Mouse (Mus musculus): ENCODE results near the gene Gm44502.
"Not testable (repeated sequence)": the region's sequence is repeated elsewhere in the genome, so short reads cannot be mapped to it uniquely, and the experiment has no call there.

Gm44502 gene

DNA sequence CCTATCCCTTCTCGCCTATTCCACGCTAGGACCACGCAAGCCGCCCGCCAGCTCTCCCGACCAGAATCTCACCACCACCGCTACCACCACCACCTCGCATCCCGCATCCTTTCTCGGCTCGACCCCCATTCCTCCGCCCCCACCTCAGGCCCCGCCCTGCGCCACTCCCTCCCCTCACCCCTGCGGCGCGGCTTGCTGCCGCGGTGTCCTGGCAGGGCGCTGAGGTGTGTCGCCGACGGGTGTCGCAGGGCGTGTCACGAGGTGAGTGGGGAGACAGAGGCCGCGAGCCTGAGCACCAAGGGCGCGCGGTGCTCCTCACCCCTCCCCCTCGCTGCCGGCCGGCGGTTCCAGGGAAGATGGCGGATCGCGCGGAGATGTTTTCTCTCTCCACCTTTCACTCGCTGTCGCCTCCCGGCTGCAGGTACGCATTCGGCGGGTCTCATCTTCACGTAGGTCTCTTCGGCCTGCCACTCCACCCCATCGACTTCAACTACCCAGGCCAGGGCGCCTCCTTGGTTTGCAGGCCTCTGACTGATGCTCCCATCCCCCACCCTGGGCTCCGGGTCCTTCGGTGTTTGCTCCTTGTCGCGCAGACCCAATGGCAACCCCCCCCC is 24.5 kb upstream of the Gm44502 start, which contains the start of gene Mapk8ip2:
TSS of gene Mapk8ip2 (plus strand) at position 49 of the 614 bp plus-strand sequence.
- CTCF ChIA-PET: no interaction called here

- CTCF ChIA-PET: no interaction called here
Measured at GRCm38 (mm10) chr15:89452906-89453864, 23.7 kb upstream of the Gm44502 start.

DNA sequence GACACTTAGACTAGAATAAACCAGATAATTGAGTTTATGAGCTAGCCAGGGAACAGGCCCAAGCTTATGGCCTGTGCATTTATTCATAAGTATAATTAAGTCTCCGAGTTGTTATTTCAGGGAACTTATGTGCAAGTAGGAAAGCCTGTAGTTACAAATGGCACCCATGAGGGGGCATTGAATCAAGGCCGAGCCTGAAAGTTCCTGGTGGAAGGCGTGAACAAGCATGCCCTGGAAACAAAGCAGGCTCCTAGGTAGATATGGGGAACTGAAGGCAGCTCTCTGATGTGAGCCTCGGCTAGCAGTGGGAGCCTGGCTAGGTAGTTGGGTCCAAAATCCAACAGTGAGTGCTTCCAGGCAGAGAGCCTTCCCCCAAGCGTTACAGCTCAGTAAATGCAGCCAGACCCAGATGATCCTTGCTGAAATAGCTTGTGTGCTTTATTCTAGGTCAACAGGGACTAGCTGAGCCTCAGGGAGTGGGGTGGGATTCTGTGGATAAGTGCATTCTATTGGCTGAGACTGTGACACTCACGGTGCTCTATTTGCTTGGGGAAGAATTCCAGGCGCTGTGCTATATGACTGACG is 13.1 kb upstream of the Gm44502 start:
- CTCF ChIA-PET: no interaction called here

GRCm38 (mm10) chr15:89435878-89436277 is 6.4 kb upstream of the Gm44502 start:
- CTCF ChIA-PET: no interaction called here

DNA sequence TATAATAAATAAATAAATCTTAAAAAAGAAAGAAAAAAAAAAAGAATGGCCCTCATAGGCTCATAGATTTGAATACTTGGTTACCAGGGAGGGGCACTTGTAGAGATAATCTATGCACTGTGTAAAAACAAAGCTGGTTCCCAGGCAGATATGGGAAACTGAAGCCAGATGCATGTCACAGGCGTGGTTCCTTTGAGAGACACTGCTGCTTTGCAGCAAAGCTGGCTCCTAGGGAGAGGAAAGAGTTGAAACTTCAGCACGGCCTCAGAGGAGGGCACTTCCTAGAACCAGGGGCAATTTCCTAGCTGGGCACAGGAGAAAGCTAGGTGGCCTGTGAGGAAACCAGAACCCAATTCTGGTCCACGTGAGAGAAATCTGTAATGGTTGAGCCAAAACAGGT is 4.6 kb upstream of the Gm44502 start:
- CTCF ChIA-PET: no interaction called here

GRCm38 (mm10) chr15:89432946-89433345 is 3.5 kb upstream of the Gm44502 start:
- CTCF ChIA-PET: no interaction called here

DNA sequence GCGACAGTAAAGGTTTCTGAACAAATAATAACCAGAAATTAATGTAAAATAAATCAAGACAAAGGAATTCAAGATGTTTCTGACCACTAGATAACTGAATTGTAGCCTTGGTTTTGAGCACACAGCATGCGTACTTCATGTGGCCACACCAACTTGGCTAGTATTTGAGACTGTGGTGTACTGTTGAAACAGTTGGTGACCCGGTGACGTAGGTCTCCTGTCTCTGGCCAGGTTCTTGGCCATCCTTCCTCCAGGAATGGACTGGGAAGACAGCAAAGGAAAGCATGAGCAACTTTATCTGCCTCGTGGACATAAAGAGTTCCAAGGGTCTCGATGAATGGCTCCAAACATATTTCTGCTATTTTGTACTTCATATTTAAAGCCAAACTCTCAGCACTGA is 2.3 kb upstream of the Gm44502 start:
- CTCF ChIA-PET: no interaction called here

DNA sequence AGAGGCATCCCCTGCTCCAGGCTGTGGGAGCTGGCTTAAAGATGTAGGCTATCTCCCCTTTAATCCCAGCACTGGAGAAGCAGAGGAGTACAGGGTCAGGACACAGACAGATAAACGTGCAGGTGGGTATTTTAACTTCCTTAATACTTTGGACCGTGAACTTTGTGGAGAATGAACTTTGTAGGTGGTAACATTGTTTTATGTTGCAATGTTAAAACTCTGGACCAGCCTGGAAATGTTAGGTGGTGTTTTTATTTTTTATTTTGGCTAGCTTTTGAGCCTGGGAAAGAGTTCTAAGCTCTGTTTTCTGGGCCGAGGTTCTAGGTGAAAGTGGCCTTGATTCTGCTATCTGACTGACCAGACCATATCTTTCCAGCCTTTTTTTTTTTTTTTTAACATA is 1.8 kb upstream of the Gm44502 start:
- CTCF ChIA-PET: no interaction called here

- CTCF ChIA-PET: not testable (repeated sequence)
Measured at GRCm38 (mm10) chr15:89430771-89431170, 1.3 kb upstream of the Gm44502 start.

GRCm38 (mm10) chr15:89430341-89430740 is 845 bp upstream of the Gm44502 start:
- CTCF ChIA-PET: no interaction called here

DNA sequence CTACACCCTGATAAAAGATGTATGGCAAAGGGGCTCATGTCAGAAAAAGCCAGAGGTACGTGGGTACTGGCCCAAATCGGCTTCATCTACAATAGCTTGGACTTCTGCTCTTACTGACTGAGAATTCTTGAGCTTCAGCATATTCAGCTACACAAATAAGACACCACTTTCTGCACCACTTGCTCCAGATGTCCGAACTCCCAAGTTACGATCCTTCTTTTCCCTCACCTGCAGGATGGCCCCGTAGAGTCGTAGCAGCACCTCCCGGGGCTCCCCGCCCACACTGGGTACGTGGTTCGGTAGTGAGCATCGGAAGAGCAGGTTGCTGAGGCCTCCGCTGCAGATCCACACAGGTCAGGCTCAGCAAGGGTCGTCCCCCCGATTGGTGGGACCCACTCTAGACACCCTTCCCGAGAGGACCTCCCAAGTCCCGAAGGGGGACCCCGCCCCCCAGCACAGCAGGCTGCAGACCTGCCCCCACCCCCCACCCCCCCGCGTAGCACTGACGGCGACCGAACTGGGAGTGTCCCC is 610 bp downstream of the Gm44502 start:
- CTCF ChIA-PET: no interaction called here

- CTCF ChIA-PET: no interaction called here
Measured at GRCm38 (mm10) chr15:89428136-89428790, 1.2 kb downstream of the Gm44502 start.

DNA sequence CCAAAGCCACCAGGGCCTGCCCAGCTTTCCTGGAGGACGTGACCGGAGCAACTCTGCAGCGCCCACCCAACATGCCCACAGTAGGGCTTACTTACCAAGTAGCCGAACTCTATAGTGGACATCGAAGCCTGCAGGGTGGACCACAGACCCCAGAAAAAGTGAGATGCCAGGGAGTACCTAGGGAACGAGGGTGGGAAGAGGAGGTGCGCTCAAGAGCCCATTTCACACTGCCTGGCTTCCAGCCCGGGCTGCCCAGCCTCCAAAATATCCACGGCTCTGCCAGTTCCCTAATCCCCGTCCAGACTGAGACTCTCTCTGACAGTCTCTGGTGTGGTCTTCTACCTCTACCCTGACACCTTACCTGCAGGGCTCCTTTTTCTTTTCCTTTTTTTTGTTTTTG is 2.8 kb downstream of the Gm44502 start:
- CTCF ChIA-PET: no interaction called here

DNA sequence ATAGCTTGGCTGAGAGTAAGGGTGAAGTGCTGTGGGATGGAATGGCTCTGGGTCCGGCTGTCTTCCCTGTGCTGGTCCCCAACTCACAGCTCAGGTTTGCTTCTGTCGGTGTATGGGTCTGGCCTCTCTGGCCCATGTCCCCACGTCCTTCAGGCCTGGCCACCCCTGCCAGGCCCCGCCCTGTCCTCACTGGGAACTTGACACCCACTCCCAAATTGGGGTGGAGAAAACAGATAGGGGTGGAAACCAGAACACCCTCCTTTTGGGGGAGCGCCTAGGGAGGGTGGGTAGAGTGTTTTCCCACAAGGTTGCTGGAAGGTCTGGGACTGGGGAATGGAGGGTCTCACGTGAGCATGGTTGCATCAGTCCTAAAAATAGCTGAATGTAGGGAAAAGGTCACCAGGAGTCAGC is 3.8 kb downstream of the Gm44502 start, which contains the start of gene Cpt1b:
TSS of gene Cpt1b (minus strand) at position 153 of the 411 bp plus-strand sequence.
- CTCF ChIA-PET: no interaction called here

GRCm38 (mm10) chr15:89424621-89425020 is 4.9 kb downstream of the Gm44502 start:
- CTCF ChIA-PET: no interaction called here

DNA sequence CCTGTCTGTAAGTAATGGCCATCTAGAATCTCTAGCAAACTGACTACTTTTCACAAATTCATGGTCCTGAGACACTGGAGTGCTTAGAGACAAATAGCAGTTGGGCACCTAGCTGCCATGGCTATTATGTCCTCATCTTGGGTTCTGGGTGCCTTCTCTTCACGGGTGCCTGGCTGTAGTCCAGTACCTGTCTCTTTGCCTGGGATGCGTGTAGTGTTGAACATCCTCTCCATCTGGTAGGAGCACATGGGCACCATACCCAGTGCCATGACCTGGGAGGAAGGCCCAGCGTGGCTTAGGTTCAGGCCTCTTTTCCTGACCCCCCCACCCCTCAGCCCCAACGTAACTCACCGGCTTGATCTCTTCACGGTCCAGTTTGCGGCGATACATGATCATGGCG is 7.6 kb downstream of the Gm44502 start:
- CTCF ChIA-PET: no interaction called here

GRCm38 (mm10) chr15:89415282-89415681 is 14.2 kb downstream of the Gm44502 start:
- CTCF ChIA-PET: no interaction called here

DNA sequence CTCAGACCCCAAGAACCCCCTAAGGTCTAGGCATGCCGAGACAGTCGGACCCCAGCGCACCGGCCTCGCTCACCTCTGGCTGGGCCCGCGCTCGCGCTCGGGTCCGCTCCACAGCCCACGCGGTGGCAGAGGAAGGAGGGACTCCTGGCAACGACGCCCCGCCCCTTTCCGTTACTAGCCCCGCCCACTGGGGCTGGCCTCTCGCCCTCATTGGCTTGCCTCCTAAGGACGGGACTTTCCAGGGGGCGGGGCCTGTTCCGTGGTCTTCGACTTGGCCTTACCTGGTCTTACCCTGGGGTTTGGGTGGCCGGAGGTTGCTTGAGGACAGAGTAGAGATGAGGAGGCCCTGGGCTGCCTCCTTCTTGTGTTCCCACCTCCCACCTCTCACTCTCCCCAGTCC is 19.4 kb downstream of the Gm44502 start, which contains the start of gene Syce3:
TSS of gene Syce3 (minus strand) at position 386 of the 400 bp plus-strand sequence.
- CTCF ChIA-PET: no interaction called here

DNA sequence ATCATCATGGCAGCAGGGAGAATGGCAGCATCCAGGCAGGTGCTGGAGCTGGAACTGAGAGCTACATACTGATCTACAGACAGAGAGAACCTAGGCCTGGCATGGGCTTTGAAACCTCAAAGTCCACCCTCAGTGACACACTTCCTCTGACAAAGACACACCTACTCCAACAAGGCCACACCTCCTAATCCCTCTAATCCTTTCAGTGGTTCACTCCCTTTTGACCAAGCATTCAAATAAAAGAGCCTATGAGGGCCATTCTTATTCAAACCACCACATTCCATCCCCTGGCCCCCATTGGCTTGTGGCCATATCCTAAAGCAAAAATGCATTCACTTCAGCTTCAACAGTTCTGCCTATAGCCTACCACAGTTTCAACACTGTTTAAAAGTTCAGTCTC is 22.8 kb downstream of the Gm44502 start:
- CTCF ChIA-PET: no interaction called here

DNA sequence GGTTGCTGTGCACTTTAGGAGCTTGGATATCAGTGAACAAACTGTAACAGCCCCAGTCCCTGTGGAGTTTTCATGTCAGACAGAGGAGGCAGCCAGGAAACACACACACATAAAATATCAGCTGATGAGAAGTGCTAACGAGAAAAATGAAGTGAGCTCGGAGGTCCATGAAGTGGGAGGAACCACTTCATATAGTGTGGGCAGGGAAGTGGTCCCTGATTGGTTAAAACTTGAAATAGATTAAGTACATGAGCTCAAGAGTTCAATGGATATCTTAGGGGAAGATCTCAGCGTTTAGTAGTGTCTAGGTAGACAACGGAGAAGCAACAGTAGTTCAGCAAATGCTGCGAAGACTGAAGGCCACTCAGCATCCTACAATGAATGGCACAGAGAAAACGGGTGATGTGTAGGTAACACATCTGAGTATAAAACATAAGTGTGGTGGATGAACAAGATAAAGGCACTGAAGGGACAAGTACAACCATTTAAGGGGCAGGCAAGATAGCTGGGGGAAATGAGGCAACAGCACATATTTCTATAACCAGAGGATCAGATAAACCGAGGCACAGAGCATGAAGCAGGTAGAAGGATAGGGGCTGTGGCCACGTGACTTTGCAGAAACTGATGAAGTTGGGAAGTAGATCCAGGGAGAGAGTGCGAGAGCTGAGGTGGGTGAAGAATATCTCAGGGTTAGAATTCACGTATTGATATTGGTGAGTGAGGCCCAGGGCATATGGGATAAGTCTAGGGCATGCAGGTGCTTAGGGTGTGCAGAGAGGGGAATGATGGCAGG is 24.5 kb downstream of the Gm44502 start:
- CTCF ChIA-PET: interaction anchor here (0.5 kb wide), 1 partner anchor 13 kb away, joined by 19 read pairs; no protein-coding TSS in a partner anchor

- CTCF ChIA-PET: no interaction called here
Measured at GRCm38 (mm10) chr15:89402471-89402870, 27.0 kb downstream of the Gm44502 start.
